Mouse (Mus musculus) neural tube, embryonic 12.5 days (tissue): ENCODE results near the gene Gm7030. TPM values are rescaled to one million over a fixed set of nuclear protein-coding genes. Genes with fewer than 3 reads are reported as not detected.
"Not testable (repeated sequence)": the region's sequence is repeated elsewhere in the genome, so short reads cannot be mapped to it uniquely, and the experiment has no call there.

Experiments
- ATAC-seq: fragments of 200-750 bp; cut with Nextera tagmentation; 2 replicates; pipeline ENCODE4 v1.8.0; 2017; ENCODE audit warnings: low read depth, mild to moderate bottlenecking, moderate TSS enrichment, moderate library complexity; ENCODE audit not compliant: low FRiP score
- H3K27ac ChIP-seq: fragments of 300-500 bp; sonication (generic); 2 replicates; pipeline ENCODE4 v1.5.1; 2016
- H3K27me3 ChIP-seq: fragments of 300-500 bp; sonication (generic); replicated peaks from 2 replicates; pipeline ENCODE4 v1.6.1; 2016; ENCODE audit warnings: mild to moderate bottlenecking
- H3K36me3 ChIP-seq: fragments of 300-500 bp; sonication (generic); 2 replicates; pipeline ENCODE4 v1.6.1; 2016; ENCODE audit warnings: mild to moderate bottlenecking
- H3K4me1 ChIP-seq: fragments of 300-500 bp; sonication (generic); 2 replicates; pipeline ENCODE4 v1.6.1; 2016
- H3K4me2 ChIP-seq: fragments of 300-500 bp; sonication (generic); replicated peaks from 2 replicates; pipeline ENCODE4 v1.6.1; 2016; ENCODE audit warnings: mild to moderate bottlenecking
- H3K4me3 ChIP-seq: fragments of 300-500 bp; sonication (generic); 2 replicates; pipeline ENCODE4 v1.5.1; 2016
- H3K9ac ChIP-seq: fragments of 300-500 bp; sonication (generic); 2 replicates; pipeline ENCODE4 v1.6.1; 2016; ENCODE audit warnings: mild to moderate bottlenecking
- H3K9me3 ChIP-seq: fragments of 300-500 bp; sonication (generic); 2 replicates; pipeline ENCODE4 v1.6.1; 2016; ENCODE audit warnings: mild to moderate bottlenecking
- WGBS: fragments of 180-500 bp; shearing (Covaris S2); methylation state at CpG from one replicate; pipeline ENCODE4 v1.1.7; 2016; 5-methylcytosine and 5-hydroxymethylcytosine counted together
- polyA plus RNA-seq: library from polyadenylated mRNA; unstranded; fragments of >200 nt; fragmentation: Nextera tagmentation; extraction: Ambion mirVana; gene quantifications from 2 replicates; pipeline ENCODE4 v1.2.1, GENCODE M21; 2016

Gm7030 gene
- polyA plus RNA-seq, 1 experiment from 2014 or later, result not detected

DNA sequence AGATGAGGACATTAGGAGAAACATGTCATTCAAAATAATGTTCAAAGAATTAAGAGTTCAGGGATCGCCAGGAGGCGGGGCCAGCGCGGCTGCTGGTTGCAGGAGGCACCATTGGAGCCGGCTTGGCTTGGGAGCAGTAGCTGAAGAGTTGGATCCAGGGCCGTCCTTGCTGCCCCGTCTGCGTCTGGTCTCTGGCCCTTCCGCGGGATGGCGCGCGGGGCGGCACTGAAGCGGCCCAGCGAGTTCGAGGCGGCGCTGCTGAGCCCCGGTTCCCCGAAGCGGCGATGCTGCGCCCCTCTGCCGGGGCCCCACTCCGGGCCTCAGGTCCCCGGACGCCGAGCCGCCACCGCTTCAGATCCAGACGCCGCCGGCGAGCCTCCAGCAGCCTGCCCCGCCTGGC, 28.6 kb upstream of the Gm7030 start:
- WGBS, result under 1% methylated on average over 36 of the region's 36 CpGs
- H3K27ac ChIP-seq, H3K36me3 ChIP-seq, ATAC-seq, H3K4me1 ChIP-seq, H3K9me3 ChIP-seq, H3K9ac ChIP-seq: not testable (repeated sequence)
- Histone ChIP-seq H3K4me3 (peak overlapping the region; percentile 1; the same call in 1 of the 2 replicates), H3K4me2 (peak overlapping the region; percentile 53), H3K27me3 (peaks cover 74% of the 10 kb centered on the region)

DNA sequence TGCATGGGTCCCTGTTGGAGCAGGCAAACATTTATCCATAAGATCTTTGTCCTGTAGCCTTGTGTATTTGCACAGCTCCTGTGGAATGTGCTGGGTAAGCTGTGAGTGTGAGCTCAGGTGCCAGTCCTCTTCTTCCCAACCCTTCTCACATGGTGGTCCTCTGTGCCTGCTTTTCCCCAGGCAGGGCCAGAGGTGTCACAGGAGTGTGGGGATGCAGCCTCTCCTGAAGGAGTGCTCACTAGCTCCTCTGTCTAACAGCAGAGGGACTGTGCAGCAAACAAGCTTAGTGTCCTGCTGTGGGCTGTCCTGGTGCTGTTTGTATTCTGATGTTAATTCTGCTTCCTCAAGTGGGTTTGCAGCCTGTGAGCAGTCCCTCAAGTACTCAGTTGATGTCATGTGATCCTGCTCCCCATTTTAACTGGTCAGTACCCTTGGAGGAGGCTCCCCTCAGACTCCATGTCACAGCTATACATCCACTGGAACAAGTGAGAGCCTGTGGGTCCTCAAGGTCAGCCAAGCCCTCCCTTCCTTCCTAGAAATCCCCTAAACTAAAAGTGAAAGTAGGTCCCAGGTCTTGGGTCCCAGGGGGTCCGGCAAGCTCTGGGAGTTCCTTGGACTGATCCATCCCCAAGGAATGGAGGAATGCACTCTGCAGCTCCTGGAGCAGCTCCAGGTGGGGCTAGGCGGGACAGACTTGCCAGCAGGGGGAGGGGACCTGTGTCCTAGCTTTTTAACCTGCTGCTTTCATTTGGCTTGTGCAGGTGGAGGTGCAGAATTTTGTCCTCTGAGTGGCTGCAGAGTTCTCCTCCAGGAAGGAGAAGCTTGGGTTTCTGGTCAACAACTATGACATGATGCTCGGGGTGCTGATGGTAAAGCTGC, 25.3 kb upstream of the Gm7030 start:
- no peak overlapping the region for H3K4me3 ChIP-seq
- no peak overlapping the region for H3K9ac ChIP-seq
- H3K9me3 ChIP-seq, result no peaks in the 10 kb centered on the region
- no peak overlapping the region for H3K27ac ChIP-seq
- peaks cover 4% of the 10 kb centered on the region; the same call in 1 of the 2 replicates for H3K4me1 ChIP-seq
- ATAC-seq, result no peak
- H3K36me3 ChIP-seq, result no peaks in the 10 kb centered on the region
- peaks cover 54% of the 10 kb centered on the region for H3K27me3 ChIP-seq
- WGBS, result 18% methylated on average over 3 of the region's 3 CpGs
- no peak overlapping the region for H3K4me2 ChIP-seq

DNA sequence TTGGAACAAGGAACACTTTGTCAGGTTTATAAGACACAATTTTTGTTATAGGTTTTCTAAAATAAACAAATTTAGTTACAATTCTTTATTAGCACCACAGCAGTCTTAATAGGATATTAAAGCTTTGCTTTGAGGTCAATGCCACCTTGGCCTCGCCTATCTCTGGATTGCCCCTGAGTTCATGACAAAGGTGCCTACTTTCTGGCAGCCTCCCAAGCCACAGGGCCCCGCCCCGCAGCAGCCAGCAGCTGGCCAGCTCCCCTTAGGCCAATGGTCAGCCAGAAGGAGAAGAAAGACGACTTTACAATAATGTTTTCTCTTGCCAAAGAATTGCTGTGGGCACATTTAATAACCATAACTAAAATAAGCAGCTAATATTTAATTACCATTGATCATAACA, 22.0 kb upstream of the Gm7030 start:
- not testable (repeated sequence) for H3K4me3 ChIP-seq, ATAC-seq, H3K27ac ChIP-seq, H3K9me3 ChIP-seq, H3K4me2 ChIP-seq, H3K36me3 ChIP-seq, H3K4me1 ChIP-seq, H3K9ac ChIP-seq
- 47% methylated on average over 4 of the region's 4 CpGs for WGBS
- H3K27me3 ChIP-seq, result peaks cover 45% of the 10 kb centered on the region

DNA sequence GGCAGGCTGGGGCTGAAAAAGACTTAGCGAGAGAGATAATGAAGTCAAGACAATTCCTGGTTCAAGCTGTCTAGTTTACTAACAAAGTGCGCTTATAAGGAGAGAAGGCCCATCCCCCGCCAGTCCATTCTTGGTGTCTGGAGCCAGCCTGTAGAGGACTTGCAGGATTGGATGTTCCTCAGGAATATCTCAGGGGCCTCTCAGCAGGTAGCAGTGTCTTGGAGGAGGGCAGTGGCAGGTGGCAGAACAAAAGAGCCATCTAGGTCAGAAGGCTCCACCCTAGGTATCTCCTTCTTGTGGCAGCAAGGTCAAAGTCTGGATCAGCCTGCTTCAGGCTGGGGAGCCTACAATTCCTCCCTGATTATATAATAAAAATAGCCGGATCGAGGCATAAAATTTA, 19.2 kb upstream of the Gm7030 start:
- not testable (repeated sequence) for H3K27ac ChIP-seq, H3K36me3 ChIP-seq, H3K9ac ChIP-seq, H3K4me2 ChIP-seq, ATAC-seq, H3K4me3 ChIP-seq, H3K9me3 ChIP-seq, H3K4me1 ChIP-seq
- 73% methylated on average over 5 of the region's 5 CpGs for WGBS
- peaks cover 45% of the 10 kb centered on the region for H3K27me3 ChIP-seq

DNA sequence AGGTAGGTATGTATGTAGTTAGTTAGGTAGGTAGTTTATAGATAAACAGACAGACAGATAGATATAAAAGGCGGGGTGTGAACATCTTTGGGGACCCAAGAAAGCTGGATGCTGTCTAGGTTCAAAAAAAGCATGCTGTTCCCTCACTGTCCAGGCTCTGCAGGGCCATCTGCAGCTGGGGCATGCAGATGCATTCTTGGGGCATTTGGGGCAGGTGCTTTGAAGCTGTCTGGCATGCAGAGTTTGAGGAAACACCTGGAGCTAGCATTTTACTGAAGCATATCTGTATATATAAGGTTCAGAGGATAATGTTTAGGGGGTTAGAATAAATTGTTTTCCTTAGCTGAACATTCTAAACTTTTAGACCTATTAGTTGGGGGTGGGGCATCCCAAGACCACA, 17.7 kb upstream of the Gm7030 start:
- H3K4me1 ChIP-seq, H3K9me3 ChIP-seq, H3K4me3 ChIP-seq, H3K4me2 ChIP-seq, ATAC-seq, H3K9ac ChIP-seq, H3K36me3 ChIP-seq, H3K27ac ChIP-seq: not testable (repeated sequence)
- peaks cover 42% of the 10 kb centered on the region for H3K27me3 ChIP-seq
- WGBS, result 81% methylated on average over 1 of the region's 1 CpGs

DNA sequence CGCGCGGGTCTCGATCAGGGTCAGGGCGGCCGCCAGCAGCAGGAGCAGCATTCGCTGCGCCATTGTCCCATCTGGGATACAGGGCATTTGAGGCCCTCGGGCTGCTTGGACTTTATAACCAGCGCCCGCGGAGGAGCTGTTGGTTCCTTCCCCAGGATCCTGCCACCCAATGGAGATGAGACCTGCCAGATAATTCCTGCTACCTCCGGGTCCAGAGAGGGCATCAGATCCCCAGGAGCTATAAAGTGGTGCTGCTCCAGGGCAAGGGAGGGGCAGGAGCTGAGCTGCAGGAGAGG, 16.6 kb upstream of the Gm7030 start:
- H3K4me1 ChIP-seq, H3K9me3 ChIP-seq, H3K36me3 ChIP-seq, ATAC-seq, H3K9ac ChIP-seq, H3K27ac ChIP-seq: not testable (repeated sequence)
- H3K4me2 ChIP-seq, result peak overlapping the region; percentile 55
- WGBS, result 2% methylated on average over 13 of the region's 13 CpGs
- peaks cover 45% of the 10 kb centered on the region for H3K27me3 ChIP-seq
- H3K4me3 ChIP-seq, result peak overlapping the region; percentile 23; the same call in 1 of the 2 replicates

DNA sequence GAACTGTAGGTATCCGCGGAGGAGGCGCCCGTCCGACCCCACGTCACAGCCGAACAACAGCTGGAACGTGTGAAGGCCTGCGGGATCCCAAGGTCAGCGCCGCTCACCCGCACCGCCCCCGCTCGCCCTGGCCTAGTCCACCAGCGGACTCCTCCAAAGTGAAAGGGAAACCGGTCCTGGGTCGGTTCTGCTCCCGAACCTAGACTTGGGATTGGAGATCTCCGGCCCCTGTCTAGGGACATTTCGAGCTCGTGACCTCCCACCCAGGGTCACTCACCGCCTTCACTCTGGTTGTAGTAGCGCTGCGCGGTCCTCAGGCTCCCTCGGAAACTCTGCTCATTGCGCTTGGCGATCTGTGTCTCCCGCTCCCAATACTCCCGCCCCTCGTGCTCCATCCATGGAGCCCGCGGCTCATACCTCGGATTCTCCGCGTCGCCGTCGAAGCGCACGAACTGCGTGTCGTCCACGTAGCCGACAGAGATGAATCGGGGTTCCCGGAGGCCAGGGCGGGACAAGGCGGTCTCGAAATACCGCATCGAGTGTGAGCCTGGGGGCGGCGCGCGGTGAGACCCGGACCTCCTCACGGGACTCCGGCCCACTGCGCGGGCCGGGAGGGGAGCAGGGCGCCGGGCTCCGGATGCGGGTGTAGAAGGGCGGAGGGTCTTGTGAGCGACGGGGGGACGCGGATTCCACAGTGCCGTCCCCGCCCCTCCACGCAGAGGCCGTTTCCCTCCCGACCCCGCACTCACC, 16.1 kb upstream of the Gm7030 start:
- 0 out of 2 replicates have a peak, but pooled peaks have one; percentile 17 for ATAC-seq
- peaks cover 45% of the 10 kb centered on the region for H3K27me3 ChIP-seq
- 1% methylated on average over 78 of the region's 78 CpGs for WGBS
- H3K9me3 ChIP-seq, result no peaks in the 10 kb centered on the region
- no peaks in the 10 kb centered on the region for H3K36me3 ChIP-seq
- H3K27ac ChIP-seq, result no peak overlapping the region
- H3K4me1 ChIP-seq, result peaks cover 9% of the 10 kb centered on the region; the same call in 1 of the 2 replicates
- H3K4me2 ChIP-seq, result peak overlapping the region; percentile 55
- H3K4me3 ChIP-seq, result peak overlapping the region; percentile 23; the same call in 1 of the 2 replicates
- no peak overlapping the region for H3K9ac ChIP-seq

DNA sequence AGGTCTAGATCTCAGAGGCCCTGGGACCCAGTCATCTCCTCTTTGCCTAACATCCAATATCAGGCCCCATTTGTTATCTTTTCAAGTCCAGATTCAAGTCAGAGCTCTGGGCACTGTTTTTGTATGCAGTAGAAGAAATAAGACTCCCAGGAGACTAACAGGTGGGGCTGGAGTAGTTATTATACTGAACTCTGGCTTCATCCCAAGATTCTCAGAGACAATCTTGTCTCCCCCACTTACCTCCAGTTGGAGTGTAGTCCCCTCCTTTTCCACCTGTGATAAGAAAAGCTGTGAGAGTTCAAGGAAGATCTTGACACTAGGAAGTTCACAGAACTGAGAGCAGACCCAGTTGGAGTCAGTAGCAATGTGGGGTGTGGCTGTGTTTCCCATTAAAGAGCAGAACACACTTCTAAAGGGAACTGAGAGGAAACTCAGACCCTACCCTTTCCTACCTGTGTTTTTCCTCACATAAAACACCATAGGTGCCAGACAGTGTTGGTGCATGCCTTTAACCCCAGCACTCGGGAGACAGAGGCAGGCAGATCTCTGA, 7.1 kb upstream of the Gm7030 start:
- H3K36me3 ChIP-seq, H3K4me1 ChIP-seq, H3K4me3 ChIP-seq, ATAC-seq, H3K9me3 ChIP-seq, H3K27ac ChIP-seq, H3K9ac ChIP-seq, H3K4me2 ChIP-seq: not testable (repeated sequence)
- peaks cover 10% of the 10 kb centered on the region for H3K27me3 ChIP-seq
- WGBS, result 73% methylated on average over 1 of the region's 1 CpGs

DNA sequence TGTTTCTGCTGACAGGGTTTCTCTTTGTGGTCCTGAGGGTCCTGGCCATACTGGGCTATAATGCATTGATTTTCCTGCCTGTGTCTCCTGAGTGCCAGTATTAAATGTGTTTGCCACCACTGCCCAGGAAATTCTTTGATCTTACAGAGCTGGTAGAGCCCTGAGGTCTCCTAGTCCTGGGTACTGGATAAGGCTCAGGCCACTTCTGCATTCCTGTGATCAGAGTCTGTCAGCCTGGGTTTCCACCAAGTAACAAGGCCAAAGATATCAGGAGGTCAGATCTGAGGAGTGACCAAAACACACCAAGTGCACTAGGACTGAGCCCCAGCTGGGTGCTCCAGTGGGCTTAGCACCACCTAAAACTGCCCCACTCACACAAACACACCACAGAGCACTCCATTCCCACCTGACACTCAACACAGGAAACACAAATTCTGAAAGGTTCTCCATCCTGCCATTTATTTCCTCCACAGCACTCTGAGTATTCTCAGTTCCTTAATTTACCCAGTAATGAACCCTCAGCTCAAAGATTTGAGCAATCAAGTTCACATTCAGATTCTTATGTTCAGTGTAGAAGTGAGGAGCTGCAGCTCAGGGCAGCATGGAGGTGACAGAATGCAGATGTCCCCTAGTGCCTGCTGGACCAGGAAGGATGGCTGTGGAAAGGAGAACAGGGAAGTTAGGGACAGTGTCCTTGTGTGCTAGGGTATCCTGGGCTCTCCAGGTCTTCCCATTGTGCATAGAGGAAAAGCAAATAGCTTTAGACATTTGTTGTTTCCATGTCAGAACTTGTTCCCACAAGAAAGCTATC, 6.4 kb upstream of the Gm7030 start:
- H3K36me3 ChIP-seq, H3K4me1 ChIP-seq, H3K9me3 ChIP-seq, H3K4me3 ChIP-seq, H3K9ac ChIP-seq, ATAC-seq, H3K27ac ChIP-seq, H3K4me2 ChIP-seq: not testable (repeated sequence)
- peaks cover 10% of the 10 kb centered on the region for H3K27me3 ChIP-seq

DNA sequence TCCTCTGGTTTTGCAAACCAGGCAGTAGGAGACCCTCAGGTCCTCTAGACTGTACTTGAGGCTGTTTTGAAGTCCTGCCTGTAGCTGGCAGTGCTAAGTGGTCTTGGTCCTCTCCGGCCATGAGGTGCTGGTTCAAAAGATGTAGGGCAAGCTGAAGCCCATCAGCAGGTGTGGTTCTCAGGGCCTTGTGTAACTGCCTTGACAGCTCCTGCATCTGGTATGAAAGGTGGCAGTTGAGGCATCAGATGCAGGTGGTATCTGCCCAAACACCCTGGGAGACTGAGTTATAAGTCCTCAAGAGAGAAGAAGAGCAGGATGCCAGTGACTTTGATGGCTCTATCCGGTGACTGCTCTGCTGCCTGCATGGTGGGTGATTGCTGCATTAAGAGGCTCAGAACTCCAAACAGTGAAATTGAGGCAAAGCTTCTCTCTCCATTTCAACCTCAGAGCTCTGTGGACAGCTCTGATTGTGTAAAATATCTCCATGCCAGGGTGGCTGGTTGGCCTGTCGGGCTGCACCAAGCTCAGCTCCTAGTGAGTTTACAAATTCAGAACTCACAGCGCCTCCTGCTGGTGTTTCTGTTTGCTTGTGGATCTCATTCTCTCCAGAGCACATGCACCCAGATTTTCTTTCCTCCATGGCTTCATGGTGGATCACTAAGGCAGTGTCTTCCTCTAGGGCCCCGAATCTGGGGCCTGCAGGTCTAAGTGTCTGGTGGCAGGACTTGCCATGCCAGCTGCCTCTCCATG, 2.5 kb upstream of the Gm7030 start:
- Histone ChIP-seq H3K4me2 (no peak overlapping the region), H3K9me3 (no peaks in the 10 kb centered on the region), H3K4me3 (no peak overlapping the region), H3K27ac (no peak overlapping the region), H3K9ac (no peak overlapping the region), H3K27me3 (0 out of 2 replicates have a peak, but pooled peaks cover 9% of the 10 kb centered on the region), H3K4me1 (no peaks in the 10 kb centered on the region), H3K36me3 (no peaks in the 10 kb centered on the region)
- no peak for ATAC-seq
- 74% methylated on average over 5 of the region's 5 CpGs for WGBS

DNA sequence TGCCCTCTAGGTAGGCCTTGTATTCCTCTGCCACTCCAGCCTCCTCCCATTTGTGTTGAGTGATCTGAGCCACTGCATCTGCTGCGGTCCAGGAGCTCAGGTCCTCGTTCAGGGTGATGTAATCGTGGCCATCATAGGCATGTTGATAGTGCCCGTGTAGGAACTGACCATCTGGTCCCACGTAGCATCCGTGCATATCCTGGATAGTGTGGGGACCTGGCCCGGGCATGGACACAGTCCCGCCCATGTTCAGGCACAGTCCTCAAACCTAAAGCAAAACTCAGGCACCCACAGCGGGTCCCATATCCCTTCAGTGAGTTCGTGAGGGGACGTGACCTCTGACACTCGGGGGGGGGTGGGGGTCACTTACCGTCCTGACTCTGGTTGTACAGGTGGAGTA, 700 bp downstream of the Gm7030 start:
- ATAC-seq, H3K9me3 ChIP-seq, H3K27me3 ChIP-seq, H3K27ac ChIP-seq, H3K4me2 ChIP-seq, H3K9ac ChIP-seq, H3K4me3 ChIP-seq, H3K4me1 ChIP-seq, H3K36me3 ChIP-seq: not testable (repeated sequence)
- WGBS, result 65% methylated on average over 12 of the region's 13 CpGs
